Mouse (Mus musculus) E14TG2a.4 (cell line): ENCODE measurements around the gene Cdh6.

ENCODE experiments used
- CTCF ChIP-seq: conservative IDR thresholded peaks from 2 replicates; pipeline ENCODE4 v1.5.1; 2014; ENCODE audit warnings: low read length
- POU5F1 ChIP-seq: IDR thresholded peaks from 2 replicates; pipeline ENCODE4 v1.6.1; 2014; ENCODE audit warnings: low read length, borderline replicate concordance

DNA sequence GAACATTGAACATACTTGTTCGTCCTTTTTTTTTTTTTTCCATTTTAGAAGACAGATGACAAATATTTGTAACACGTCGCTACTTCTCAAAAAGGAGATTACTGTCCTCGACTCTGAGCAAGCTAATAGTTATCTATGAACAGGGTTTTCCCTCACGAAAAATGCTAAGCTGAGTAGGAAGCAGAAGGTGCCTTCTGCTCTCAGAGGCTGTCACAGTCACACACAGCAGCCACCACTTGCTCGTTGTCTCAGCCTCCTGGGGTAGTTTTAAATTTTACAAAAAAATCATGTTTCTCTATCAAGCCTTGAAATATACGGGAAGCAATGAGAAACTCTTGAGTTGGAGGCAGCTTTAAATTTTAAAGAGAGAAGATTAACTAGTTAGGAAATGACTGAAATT, 125.6 kb downstream of the Cdh6 start:
- TF ChIP-seq CTCF (no peak), POU5F1 (no peak)
